In genomic region chr10:42678331-42678730, GRCm38 (mm10) we compare ENCODE assay signal across 8 mouse cellular contexts.
DNase-seq lines count a peak whose midpoint lies in the region; ATAC-seq and TF ChIP-seq lines count a peak whose summit lies in the region.

No protein-coding gene starts in this region.

- peak overlapping the region; percentile 77 for H3K4me2 ChIP-seq in intestine, embryonic 16.5 days (ENCODE audit: low read depth, low read length)
- H3K4me2 ChIP-seq in neural tube, embryonic 13.5 days: peak overlapping the region; percentile 76

- peak overlapping the region; percentile 100 for H3K4me3 ChIP-seq in left cerebral cortex, adult 2 months
- H3K4me3 ChIP-seq in embryonic facial prominence, embryonic 10.5 days: peak overlapping the region; percentile 89
- peak overlapping the region; percentile 96 for H3K4me3 ChIP-seq in intestine, embryonic 16.5 days (ENCODE audit: low read length)
- H3K4me3 ChIP-seq in neural tube, embryonic 13.5 days: peak overlapping the region; percentile 97

- H3K27ac ChIP-seq in left cerebral cortex, adult 2 months: peak overlapping the region; percentile 20; the same call in 1 of the 2 replicates
- peak overlapping the region; percentile 80 for H3K27ac ChIP-seq in embryonic facial prominence, embryonic 10.5 days (replicated peaks)
- no peak overlapping the region; the same call in 1 of the 2 replicates for H3K27ac ChIP-seq in intestine, embryonic 16.5 days (ENCODE audit: low read length)
- no peak overlapping the region; the same call in 1 of the 2 replicates for H3K27ac ChIP-seq in neural tube, embryonic 13.5 days (replicated peaks)

- H3K9me3 ChIP-seq in embryonic facial prominence, embryonic 10.5 days: 0 out of 2 replicates have a peak, but pooled peaks cover under 1% of the 10 kb centered on the region
- no peaks in the 10 kb centered on the region for H3K9me3 ChIP-seq in intestine, embryonic 16.5 days (ENCODE audit: control insufficient read depth, low read length)
- H3K9me3 ChIP-seq in neural tube, embryonic 13.5 days: 0 out of 2 replicates have a peak, but pooled peaks cover 3% of the 10 kb centered on the region

- no peak for ATAC-seq in intestine, embryonic 16.5 days
- ATAC-seq in neural tube, embryonic 13.5 days (ENCODE audit: low read depth): 0 out of 2 replicates have a peak, but pooled peaks have one; percentile 3

- no peak for TF ChIP-seq CTCF in left cerebral cortex, adult 2 months (IDR thresholded peaks at IDR 0.05)

- intact Hi-C loops in left cerebral cortex, adult 2 months (cut with DNase I): no loop called here
- intact Hi-C loops in left cerebral cortex, postnatal 4 days (cut with DNase I): no loop called here

- peaks cover 27% of the 10 kb centered on the region for H3K4me1 ChIP-seq in embryonic facial prominence, embryonic 10.5 days
- 0 out of 2 replicates have a peak, but pooled peaks cover 5% of the 10 kb centered on the region for H3K4me1 ChIP-seq in intestine, embryonic 16.5 days (ENCODE audit: control insufficient read depth, insufficient read depth, low read length)
- peaks cover 21% of the 10 kb centered on the region for H3K4me1 ChIP-seq in neural tube, embryonic 13.5 days (replicated peaks)

- WGBS in embryonic facial prominence, embryonic 10.5 days: 53% methylated on average over 6 of the region's 6 CpGs
- WGBS in intestine, embryonic 16.5 days: 46% methylated on average over 6 of the region's 6 CpGs
- WGBS in neural tube, embryonic 13.5 days: 43% methylated on average over 6 of the region's 6 CpGs

- DNase-seq in left cerebral cortex, adult 2 months (ENCODE audit: extremely low spot score in 1 of 2, low spot score in 2 of 2): no peak
- no peak for DNase-seq in left cerebral cortex, postnatal 4 days
- DNase-seq in embryonic facial prominence, embryonic 10.5 days (ENCODE audit: low spot score): no peak
- DNase-seq in thymus, postnatal 4 days: no peak
- no peak for DNase-seq in retina, embryonic 14.5 days (ENCODE audit: low spot score)
- no peak for DNase-seq in kidney, postnatal 36 days

- H3K36me3 ChIP-seq in embryonic facial prominence, embryonic 10.5 days (replicated peaks): no peaks in the 10 kb centered on the region
- H3K36me3 ChIP-seq in intestine, embryonic 16.5 days (ENCODE audit: control insufficient read depth, insufficient read depth, low read length): no peaks in the 10 kb centered on the region
- no peaks in the 10 kb centered on the region for H3K36me3 ChIP-seq in neural tube, embryonic 13.5 days

- H3K9ac ChIP-seq in intestine, embryonic 16.5 days (ENCODE audit: low read depth, low read length): peak overlapping the region; percentile 86
- peak overlapping the region; percentile 89 for H3K9ac ChIP-seq in neural tube, embryonic 13.5 days

- H3K27me3 ChIP-seq in embryonic facial prominence, embryonic 10.5 days (replicated peaks; ENCODE audit: low read depth, poor library complexity, severe bottlenecking): peaks cover 23% of the 10 kb centered on the region
- no peaks in the 10 kb centered on the region for H3K27me3 ChIP-seq in intestine, embryonic 16.5 days (replicated peaks; ENCODE audit: control insufficient read depth, insufficient read depth, low read length)
- H3K27me3 ChIP-seq in neural tube, embryonic 13.5 days: no peaks in the 10 kb centered on the region; the same call in 1 of the 2 replicates

Comparison
In these comparisons a context has a peak if more than half of its experiments do, and no peak if none do; other contexts are left out.
1. H3K27ac ChIP-seq: peak in left cerebral cortex, adult 2 months (single experiment) and embryonic facial prominence, embryonic 10.5 days (single experiment); none in intestine, embryonic 16.5 days (single experiment) and neural tube, embryonic 13.5 days (single experiment).
2. Peak in every context shown above with its lines, with median percentiles within 50 percentile points of each other: H3K4me3 ChIP-seq.